Mouse (Mus musculus) liver, postnatal 0 days (tissue): Measurements from ENCODE around the gene Slc9a2.

Source experiments
- CTCF ChIP-seq: sonication (generic); IDR thresholded peaks from 2 replicates; pipeline ENCODE4 v1.5.1; 2016; ENCODE audit warnings: antibody characterized with exemption, low read depth
- EP300 ChIP-seq: IDR thresholded peaks from 2 replicates; pipeline ENCODE4 v1.6.1; 2016; ENCODE audit warnings: antibody characterized with exemption, low read depth, mild to moderate bottlenecking

DNA sequence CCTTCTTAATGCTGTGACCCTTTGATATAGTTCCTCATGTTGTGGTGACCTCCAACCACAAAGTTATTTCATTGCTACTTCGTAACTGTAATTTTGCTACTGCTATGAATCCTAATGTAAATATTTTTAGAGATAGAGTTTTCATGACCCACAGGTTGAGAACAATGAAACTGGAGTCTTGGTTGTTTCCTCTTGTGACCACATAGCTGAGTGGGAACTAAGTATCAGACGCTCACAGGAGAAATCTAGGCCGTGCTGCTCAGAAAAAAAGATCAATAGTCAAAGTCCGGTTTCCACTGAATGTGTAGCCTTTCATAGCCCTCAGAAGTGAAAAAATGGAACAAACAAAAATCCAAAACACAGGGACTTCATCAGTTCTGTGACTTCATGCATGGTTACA is 24.7 kb downstream of the Slc9a2 start:
- TF ChIP-seq CTCF (no peak), EP300 (no peak)
